Mouse (Mus musculus) hindbrain, embryonic 10.5 days (tissue): ENCODE measurements around the gene Sp110. TPM values are rescaled to one million over a fixed set of nuclear protein-coding genes. Genes with fewer than 3 reads are reported as not detected.
"Not testable (repeated sequence)": the region's sequence is repeated elsewhere in the genome, so short reads cannot be mapped to it uniquely, and the experiment has no call there.

Experiments
- DNase-seq: peaks from one replicate; pipeline ENCODE4 v3.0.0-alpha.2; 2017; ENCODE audit warnings: low spot score
- H3K27ac ChIP-seq: fragments of 300-500 bp; sonication (generic); 2 replicates; pipeline ENCODE4 v1.5.1; 2016; ENCODE audit warnings: mild to moderate bottlenecking, moderate library complexity
- H3K27me3 ChIP-seq: fragments of 300-500 bp; sonication (generic); 2 replicates; pipeline ENCODE4 v1.6.1; 2016; ENCODE audit warnings: mild to moderate bottlenecking; ENCODE audit not compliant: poor library complexity, insufficient read depth, severe bottlenecking
- H3K36me3 ChIP-seq: fragments of 300-500 bp; sonication (generic); 2 replicates; pipeline ENCODE4 v1.6.1; 2016; ENCODE audit warnings: mild to moderate bottlenecking, moderate library complexity
- H3K4me1 ChIP-seq: fragments of 300-500 bp; sonication (generic); replicated peaks from 2 replicates; pipeline ENCODE4 v1.6.1; 2016; ENCODE audit warnings: mild to moderate bottlenecking
- H3K4me3 ChIP-seq: fragments of 300-500 bp; sonication (generic); 2 replicates; pipeline ENCODE4 v1.5.1; 2016; ENCODE audit warnings: mild to moderate bottlenecking, moderate library complexity
- H3K9me3 ChIP-seq: fragments of 300-500 bp; sonication (generic); 2 replicates; pipeline ENCODE4 v1.6.1; 2016; ENCODE audit warnings: mild to moderate bottlenecking, moderate library complexity
- WGBS: fragments of 180-500 bp; shearing (Covaris S2); methylation state at CpG from one replicate; pipeline ENCODE4 v1.1.7; 2016; 5-methylcytosine and 5-hydroxymethylcytosine counted together
- polyA plus RNA-seq: library from polyadenylated mRNA; unstranded; fragments of >200 nt; fragmentation: Nextera tagmentation; extraction: Ambion mirVana; gene quantifications from 2 replicates; pipeline ENCODE4 v1.2.1, GENCODE M21; 2016

Gene Sp110
- 0.87 and 1.1 TPM in 2 replicates for polyA plus RNA-seq

DNA sequence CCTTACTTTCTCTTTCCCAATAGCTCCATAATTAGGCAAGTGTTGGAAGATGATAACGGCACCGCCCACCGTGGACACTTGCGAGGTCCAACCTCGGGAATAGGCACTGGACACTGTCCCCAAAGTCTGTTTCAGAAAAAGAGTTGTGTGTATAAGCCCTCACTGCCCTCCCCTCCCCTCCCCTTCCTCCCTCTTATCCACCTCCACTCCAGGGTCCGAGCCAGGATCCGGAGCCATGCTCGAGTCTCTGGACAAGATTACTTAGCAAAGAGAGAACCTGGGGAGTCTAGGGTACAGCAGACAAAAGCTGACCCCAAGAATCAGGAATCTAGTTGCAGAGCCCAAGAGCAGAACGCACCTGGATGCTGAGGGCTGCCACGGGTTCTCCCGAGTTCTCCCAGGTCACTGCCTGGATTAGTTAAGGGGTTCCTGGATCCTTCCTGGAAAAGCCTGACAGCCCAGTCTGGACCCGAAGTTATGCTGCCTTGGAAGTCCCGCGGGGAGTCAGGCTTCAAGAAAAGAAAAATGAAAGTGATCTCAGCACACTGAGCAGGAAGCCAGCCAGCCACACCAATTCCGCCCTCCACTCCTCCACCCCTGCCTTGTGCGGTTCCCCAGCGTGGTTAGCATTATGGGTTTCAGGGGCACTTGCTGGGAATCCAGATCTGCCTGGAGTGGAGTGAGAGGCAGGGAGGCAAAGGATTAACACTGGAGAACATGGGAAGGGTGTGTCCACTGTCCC, at the start of gene Sp110:
Sp110 (minus strand) TSS at position 547 of the 742 bp plus-strand sequence.
- not testable (repeated sequence) for H3K4me1 ChIP-seq, H3K9me3 ChIP-seq, H3K27ac ChIP-seq, DNase-seq, H3K4me3 ChIP-seq, H3K36me3 ChIP-seq, H3K27me3 ChIP-seq
- WGBS = 76% methylated on average over 17 of the region's 17 CpGs

DNA sequence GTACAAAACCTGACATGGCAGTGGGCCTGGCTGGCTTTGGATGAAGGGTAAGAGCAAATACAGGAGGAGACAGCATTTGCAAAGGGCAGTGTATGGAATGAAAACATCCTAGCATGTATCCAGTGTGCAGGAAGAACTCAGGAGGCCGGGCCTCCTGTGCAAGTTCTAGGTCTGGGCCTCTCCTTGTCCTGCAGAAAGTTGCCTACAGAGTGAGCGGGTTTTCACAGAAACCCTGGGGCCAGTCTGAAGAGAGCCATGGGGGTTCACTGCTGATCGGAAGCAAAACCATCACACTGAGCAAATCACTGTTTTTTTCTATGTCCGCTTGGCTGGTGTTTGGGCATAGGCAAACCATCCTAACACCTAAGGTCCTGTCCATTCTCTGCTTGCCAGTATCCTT, 39.5 kb upstream of the Sp110 start:
- H3K4me1 ChIP-seq, H3K4me3 ChIP-seq, H3K36me3 ChIP-seq, DNase-seq, H3K27me3 ChIP-seq, H3K27ac ChIP-seq: not testable (repeated sequence)
- WGBS = 84% methylated on average over 4 of the region's 4 CpGs
- peaks cover 12% of the 10 kb centered on the region for H3K9me3 ChIP-seq

DNA sequence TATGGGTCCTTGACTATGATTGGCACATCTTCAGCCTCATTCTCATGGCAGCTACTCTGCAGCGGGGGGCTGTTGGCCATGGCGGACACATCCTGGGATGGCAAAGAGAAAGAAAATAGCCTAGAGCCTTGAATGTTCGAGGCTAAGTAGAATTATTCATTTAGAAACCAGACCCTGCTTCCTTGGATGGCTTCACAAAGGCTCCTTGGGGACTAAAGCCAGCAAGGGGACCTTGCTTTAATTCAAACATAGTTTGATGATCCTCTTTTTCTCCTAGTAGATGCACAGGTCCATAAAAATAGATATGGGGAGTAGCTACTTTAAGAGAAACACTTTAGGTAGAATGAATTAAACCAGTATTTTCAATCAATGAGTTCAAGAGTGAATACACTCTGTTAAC, 38.3 kb upstream of the Sp110 start:
- 59% methylated on average over 3 of the region's 3 CpGs for WGBS

DNA sequence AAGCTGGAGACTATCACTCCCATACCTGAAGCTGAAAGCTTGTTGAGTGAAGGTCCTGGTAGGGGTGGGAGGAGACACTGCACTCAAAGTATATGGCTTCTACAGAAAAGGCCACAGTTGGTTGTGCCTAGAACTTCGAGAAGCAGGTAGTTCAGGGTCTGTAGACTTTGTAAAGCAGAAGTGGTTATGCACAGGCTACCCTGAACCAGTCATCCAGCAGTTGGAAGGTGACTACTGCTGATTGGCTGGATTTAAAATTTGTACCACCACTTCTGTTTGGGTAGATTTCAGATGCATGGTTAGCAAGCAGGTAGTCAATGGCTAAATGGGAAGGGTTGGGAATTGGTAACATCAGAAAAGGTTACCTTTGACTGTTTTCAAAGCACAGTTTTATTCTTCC, 20.1 kb upstream of the Sp110 start:
- 55% methylated on average over 1 of the region's 1 CpGs for WGBS
- H3K4me3 ChIP-seq, H3K27ac ChIP-seq, H3K4me1 ChIP-seq, H3K27me3 ChIP-seq, H3K9me3 ChIP-seq, H3K36me3 ChIP-seq, DNase-seq: not testable (repeated sequence)

More for the DNA sequence above, 38.3 kb upstream of the Sp110 start:
- H3K27me3 ChIP-seq, DNase-seq, H3K4me3 ChIP-seq, H3K36me3 ChIP-seq, H3K4me1 ChIP-seq, H3K27ac ChIP-seq: not testable (repeated sequence)
- H3K9me3 ChIP-seq = peaks cover 12% of the 10 kb centered on the region

DNA sequence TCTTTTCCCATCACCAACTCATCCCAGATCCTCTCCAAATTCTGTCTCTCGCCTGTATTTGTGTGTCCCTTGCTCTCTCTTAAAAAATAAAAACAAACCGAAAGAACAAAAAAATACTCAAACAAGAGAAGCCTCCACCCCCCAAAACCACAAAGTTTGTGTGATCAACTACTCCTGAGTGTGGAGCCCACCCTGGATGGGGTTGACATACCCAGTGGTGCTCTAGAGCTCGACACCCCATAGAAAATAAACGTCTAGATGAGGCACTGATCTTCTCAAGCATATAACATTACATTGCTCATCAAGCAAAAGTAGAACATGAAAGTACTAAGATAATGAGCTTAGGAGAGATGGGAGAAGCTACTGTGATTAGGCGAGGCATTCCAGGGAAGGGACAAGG, 18.5 kb upstream of the Sp110 start:
- not testable (repeated sequence) for H3K27me3 ChIP-seq, H3K36me3 ChIP-seq, DNase-seq, H3K9me3 ChIP-seq, H3K4me1 ChIP-seq, H3K4me3 ChIP-seq, H3K27ac ChIP-seq
- WGBS = 64% methylated on average over 4 of the region's 5 CpGs

DNA sequence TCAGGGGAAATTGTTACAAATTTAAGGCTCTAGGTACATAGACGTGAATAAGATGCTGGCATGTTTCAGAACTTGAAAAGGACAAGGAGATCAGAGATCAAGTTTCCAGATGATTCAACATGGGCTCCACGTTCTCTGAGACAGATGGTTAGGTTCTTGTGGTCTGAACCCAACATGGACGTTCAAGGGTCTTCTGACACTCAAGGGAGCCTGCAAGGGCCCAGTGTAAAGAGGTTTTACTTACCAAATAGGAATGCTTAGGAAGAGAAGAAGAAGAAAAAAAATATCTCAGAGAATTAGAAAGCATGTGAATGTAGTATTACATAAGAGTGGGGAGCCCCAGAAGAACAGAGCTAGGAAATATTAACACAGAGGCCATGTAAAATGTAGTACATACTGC, 17.2 kb upstream of the Sp110 start:
- 60% methylated on average over 3 of the region's 3 CpGs for WGBS
- not testable (repeated sequence) for H3K36me3 ChIP-seq, H3K9me3 ChIP-seq, H3K27ac ChIP-seq, DNase-seq, H3K27me3 ChIP-seq, H3K4me3 ChIP-seq, H3K4me1 ChIP-seq

DNA sequence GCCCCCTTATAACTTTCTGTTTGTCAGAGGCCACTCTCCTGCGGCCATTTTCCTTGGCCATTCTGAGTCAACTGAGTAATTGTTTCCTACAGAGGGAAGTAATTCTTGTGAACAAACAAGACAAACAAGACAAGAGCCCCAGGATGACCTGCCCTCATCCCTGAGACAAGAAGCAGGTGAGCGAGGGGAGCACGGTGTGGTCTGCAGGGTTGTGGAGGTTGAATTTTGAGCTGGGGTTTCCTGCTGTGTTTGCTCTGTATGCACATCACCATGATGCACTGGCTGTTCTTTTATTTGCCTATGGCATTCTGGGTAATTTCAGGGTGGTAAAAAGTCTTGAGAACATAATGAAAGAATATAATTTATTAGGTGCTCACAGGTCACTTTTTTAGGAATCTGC, 16.5 kb upstream of the Sp110 start:
- H3K4me1 ChIP-seq, H3K9me3 ChIP-seq, DNase-seq, H3K4me3 ChIP-seq, H3K27ac ChIP-seq, H3K27me3 ChIP-seq, H3K36me3 ChIP-seq: not testable (repeated sequence)
- 88% methylated on average over 3 of the region's 3 CpGs for WGBS

DNA sequence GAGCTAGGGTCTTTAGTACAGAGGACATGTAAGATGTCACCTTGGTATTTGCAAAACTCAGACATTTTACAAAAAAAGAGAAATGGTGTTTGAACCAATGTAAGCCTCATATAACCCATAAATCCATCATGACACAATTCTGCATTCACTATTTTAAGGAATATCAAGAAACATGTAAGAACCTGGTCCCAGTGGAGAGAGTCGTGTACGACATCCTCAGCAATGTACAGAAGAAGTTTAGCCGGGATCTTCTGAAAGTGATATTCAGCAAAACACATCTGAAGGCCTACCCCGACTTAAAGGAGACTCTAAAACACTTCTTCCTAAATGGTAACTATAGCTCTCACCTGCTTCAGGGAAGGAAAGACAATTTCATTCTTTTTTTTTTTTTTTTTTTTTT, 12.0 kb upstream of the Sp110 start:
- H3K27me3 ChIP-seq = not testable (repeated sequence)

DNA sequence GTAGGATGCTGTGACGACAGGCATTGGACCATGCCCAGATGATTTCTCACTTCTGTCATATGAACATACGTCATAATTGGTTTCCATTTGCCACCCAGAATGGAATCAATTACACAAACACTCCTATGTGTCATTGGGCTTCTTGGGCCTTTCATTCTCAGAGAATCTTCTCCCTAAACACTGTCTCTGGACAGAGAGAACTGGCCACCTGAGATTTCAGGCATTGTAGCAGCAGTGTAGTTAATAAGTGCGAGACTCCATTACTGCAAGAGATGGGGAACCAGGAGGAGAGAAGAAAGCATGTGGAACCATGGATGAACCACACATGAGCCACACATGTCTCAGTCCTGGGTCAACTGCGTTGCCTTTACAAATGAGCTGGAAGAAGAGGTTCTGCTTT, 9.7 kb upstream of the Sp110 start:
- H3K27ac ChIP-seq, H3K36me3 ChIP-seq, H3K4me3 ChIP-seq, H3K9me3 ChIP-seq, DNase-seq, H3K27me3 ChIP-seq, H3K4me1 ChIP-seq: not testable (repeated sequence)
- WGBS = 85% methylated on average over 3 of the region's 4 CpGs

More for the DNA sequence above, 12.0 kb upstream of the Sp110 start:
- H3K4me1 ChIP-seq, DNase-seq, H3K4me3 ChIP-seq, H3K36me3 ChIP-seq, H3K9me3 ChIP-seq, H3K27ac ChIP-seq: not testable (repeated sequence)
- WGBS = no CpG with 5 or more reads among the region's 4 CpGs

DNA sequence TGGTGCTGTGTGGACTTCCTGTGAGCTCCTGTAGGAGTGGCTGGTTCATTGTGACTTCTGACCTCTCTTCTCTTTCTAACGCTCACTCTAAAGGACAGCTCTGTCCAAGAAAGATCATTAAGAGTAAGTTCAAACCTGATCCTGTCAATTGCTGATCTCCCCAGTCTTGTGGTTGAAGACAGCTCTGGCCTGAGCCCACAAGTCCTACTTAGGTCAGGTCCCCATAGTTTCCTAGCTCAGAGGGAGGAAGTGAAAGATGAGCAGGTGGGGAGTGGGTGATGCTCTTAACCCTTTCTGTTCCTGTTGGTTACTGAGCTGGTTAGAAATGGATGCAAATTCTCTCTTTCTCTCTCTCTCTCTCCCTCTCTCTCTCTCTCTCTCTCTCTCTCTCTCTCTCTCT, 5.7 kb upstream of the Sp110 start:
- H3K36me3 ChIP-seq, H3K27ac ChIP-seq, DNase-seq, H3K9me3 ChIP-seq, H3K27me3 ChIP-seq, H3K4me3 ChIP-seq, H3K4me1 ChIP-seq: not testable (repeated sequence)
- 100% methylated on average over 1 of the region's 1 CpGs for WGBS

DNA sequence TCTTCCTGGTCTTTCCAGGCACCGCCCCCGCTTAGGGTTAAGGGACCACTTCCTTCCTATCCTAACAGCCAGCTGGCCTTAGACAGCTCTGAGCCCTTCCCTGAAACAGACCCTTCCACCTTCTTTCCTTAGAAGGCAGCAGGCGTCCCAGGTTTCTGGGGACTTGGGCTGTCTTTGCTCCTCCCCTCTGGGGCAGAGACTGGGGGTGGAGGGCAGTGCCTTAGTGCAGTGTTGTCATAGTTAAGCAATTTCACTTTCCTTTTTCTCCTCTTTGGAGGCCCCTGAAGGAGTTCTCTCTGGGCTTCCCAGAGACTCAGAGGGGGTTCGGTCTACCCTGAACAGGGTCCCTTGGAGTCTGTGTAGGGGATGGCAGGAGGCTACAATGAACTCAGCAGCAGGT, 2.2 kb upstream of the Sp110 start:
- not testable (repeated sequence) for H3K27me3 ChIP-seq, H3K36me3 ChIP-seq, H3K9me3 ChIP-seq, H3K4me1 ChIP-seq, H3K4me3 ChIP-seq, H3K27ac ChIP-seq, DNase-seq
- 58% methylated on average over 4 of the region's 4 CpGs for WGBS

DNA sequence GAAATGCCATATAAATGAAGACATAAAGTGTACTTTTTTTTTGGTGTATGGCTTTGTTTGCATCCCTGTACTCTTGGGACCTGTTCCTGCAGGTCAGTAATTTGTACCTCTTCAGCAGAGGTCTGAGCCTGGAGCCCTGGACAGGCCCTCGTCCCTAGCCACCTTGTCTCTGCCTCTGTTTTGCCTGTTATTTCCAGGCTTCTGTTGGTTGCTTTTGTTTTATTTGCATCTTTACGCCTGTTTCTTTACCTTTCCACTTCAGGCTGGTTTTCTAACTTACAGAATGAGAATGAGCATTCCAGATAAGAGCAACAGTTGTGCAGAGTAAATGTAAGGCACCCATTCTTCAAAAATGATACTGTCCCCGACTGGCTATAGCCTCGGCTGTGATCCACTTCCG, 1.5 kb upstream of the Sp110 start, which contains the start of gene Sp140:
Sp140 (plus strand) TSS at position 301 of the 400 bp plus-strand sequence.
- not testable (repeated sequence) for H3K4me3 ChIP-seq, H3K9me3 ChIP-seq, H3K4me1 ChIP-seq, H3K27me3 ChIP-seq, DNase-seq, H3K36me3 ChIP-seq, H3K27ac ChIP-seq
- 56% methylated on average over 1 of the region's 5 CpGs for WGBS

DNA sequence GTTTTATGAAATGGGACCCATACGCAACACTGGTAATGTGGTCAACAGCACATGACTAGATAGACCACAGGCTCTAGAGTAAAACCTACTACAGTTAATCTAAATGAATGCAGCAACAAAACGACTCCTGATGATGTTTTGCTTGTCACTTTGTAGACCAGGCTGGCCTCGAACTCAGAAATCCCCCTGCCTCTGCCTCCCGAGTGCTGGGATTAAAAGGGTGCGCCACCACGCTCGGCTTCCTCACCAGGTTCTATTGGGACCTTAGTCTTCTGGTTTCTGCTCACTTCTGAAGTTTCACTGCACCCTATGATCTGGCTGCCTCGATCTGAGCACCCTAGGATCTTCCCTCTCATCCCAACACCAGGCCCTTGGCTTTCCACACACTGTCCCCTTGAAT, 6.1 kb downstream of the Sp110 start:
- WGBS = 85% methylated on average over 8 of the region's 8 CpGs
- H3K4me1 ChIP-seq, DNase-seq: not testable (repeated sequence)

DNA sequence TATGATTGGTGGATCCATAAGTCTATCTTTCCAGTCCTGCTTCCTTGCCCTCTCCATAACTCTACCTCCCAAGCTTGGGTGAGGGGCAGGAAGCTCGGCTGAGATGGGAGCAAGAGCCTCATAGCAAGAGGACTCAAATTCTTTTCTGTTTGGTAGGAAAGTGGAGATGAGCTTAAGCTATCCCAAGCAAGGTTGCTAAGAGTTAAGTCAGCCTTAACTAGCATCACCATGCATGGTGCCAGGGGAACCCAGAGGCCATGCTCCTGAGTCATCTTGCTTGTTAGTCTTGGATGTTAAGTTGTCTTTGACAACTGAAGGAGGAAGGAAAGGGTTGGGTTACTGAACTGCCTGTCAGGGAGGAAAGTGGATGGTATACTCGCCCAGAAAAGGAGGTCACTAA, 9.9 kb downstream of the Sp110 start:
- not testable (repeated sequence) for DNase-seq, H3K36me3 ChIP-seq, H3K4me3 ChIP-seq, H3K4me1 ChIP-seq, H3K27ac ChIP-seq, H3K9me3 ChIP-seq, H3K27me3 ChIP-seq
- 80% methylated on average over 1 of the region's 2 CpGs for WGBS

More for the DNA sequence above, 6.1 kb downstream of the Sp110 start:
- H3K27ac ChIP-seq, H3K27me3 ChIP-seq, H3K9me3 ChIP-seq, H3K4me3 ChIP-seq, H3K36me3 ChIP-seq: not testable (repeated sequence)
